Mouse (Mus musculus): ENCODE results near the gene Abcc4. TPM values are rescaled to one million over a fixed set of nuclear protein-coding genes. Genes with fewer than 3 reads are reported as not detected.

The Abcc4 gene
- polyA plus RNA-seq, 1 experiment: 4.5 TPM

GRCm38 (mm10) chr14:118718576-118718975 is 12.6 kb upstream of the Abcc4 start:
- 90% methylated on average over 7 of the region's 7 CpGs for WGBS
- H3K27ac ChIP-seq (ENCODE audit: insufficient read depth, low read length): no peak overlapping the region
- peaks cover under 1% of the 10 kb centered on the region; the same call in 1 of the 2 replicates for H3K4me1 ChIP-seq (ENCODE audit: control insufficient read depth, insufficient read depth, low read length)
- TF ChIP-seq CTCF (IDR thresholded peaks at IDR 0.05; ENCODE audit: borderline replicate concordance, insufficient read depth, low read depth, low read length): no peak
- no peak for TF ChIP-seq POLR2A (IDR thresholded peaks at IDR 0.05; ENCODE audit: borderline replicate concordance, insufficient read depth, low read length)
- no peaks in the 10 kb centered on the region for H3K27me3 ChIP-seq (ENCODE audit: control insufficient read depth, insufficient read depth, low read length)
- DNase-seq: no peak
- no peak overlapping the region for H3K4me3 ChIP-seq (replicated peaks; ENCODE audit: insufficient read depth, low read depth, low read length)

GRCm38 (mm10) chr14:118716372-118717312 is 10.6 kb upstream of the Abcc4 start:
- Histone ChIP-seq H3K27ac (ENCODE audit: insufficient read depth, low read length) (no peak overlapping the region), H3K4me3 (replicated peaks; ENCODE audit: insufficient read depth, low read depth, low read length) (no peak overlapping the region), H3K27me3 (ENCODE audit: control insufficient read depth, insufficient read depth, low read length) (no peaks in the 10 kb centered on the region), H3K4me1 (ENCODE audit: control insufficient read depth, insufficient read depth, low read length) (no peaks in the 10 kb centered on the region)
- no peak for DNase-seq
- WGBS: 88% methylated on average over 16 of the region's 16 CpGs
- no peak for TF ChIP-seq CTCF (IDR thresholded peaks at IDR 0.05; ENCODE audit: borderline replicate concordance, insufficient read depth, low read depth, low read length)
- no peak for TF ChIP-seq POLR2A (IDR thresholded peaks at IDR 0.05; ENCODE audit: borderline replicate concordance, insufficient read depth, low read length)

- 89% methylated on average over 6 of the region's 6 CpGs for WGBS
- DNase-seq: no peak
Measured at GRCm38 (mm10) chr14:118714720-118715119, 8.7 kb upstream of the Abcc4 start.

GRCm38 (mm10) chr14:118714320-118714719 is 8.3 kb upstream of the Abcc4 start:
- Histone ChIP-seq H3K27me3 (ENCODE audit: control insufficient read depth, insufficient read depth, low read length) (no peaks in the 10 kb centered on the region), H3K4me1 (ENCODE audit: control insufficient read depth, insufficient read depth, low read length) (peaks cover 4% of the 10 kb centered on the region; the same call in 1 of the 2 replicates), H3K27ac (ENCODE audit: insufficient read depth, low read length) (no peak overlapping the region), H3K4me3 (replicated peaks; ENCODE audit: insufficient read depth, low read depth, low read length) (no peak overlapping the region)
- DNase-seq: no peak
- TF ChIP-seq CTCF (IDR thresholded peaks at IDR 0.05; ENCODE audit: borderline replicate concordance, insufficient read depth, low read depth, low read length): no peak
- TF ChIP-seq POLR2A (IDR thresholded peaks at IDR 0.05; ENCODE audit: borderline replicate concordance, insufficient read depth, low read length): no peak
- 93% methylated on average over 2 of the region's 2 CpGs for WGBS

More at GRCm38 (mm10) chr14:118714720-118715119, 8.7 kb upstream of the Abcc4 start:
- Histone ChIP-seq H3K27me3 (ENCODE audit: control insufficient read depth, insufficient read depth, low read length) (no peaks in the 10 kb centered on the region), H3K27ac (ENCODE audit: insufficient read depth, low read length) (no peak overlapping the region), H3K4me1 (ENCODE audit: control insufficient read depth, insufficient read depth, low read length) (peaks cover 3% of the 10 kb centered on the region; the same call in 1 of the 2 replicates), H3K4me3 (replicated peaks; ENCODE audit: insufficient read depth, low read depth, low read length) (no peak overlapping the region)
- TF ChIP-seq POLR2A (IDR thresholded peaks at IDR 0.05; ENCODE audit: borderline replicate concordance, insufficient read depth, low read length) (no peak), CTCF (IDR thresholded peaks at IDR 0.05; ENCODE audit: borderline replicate concordance, insufficient read depth, low read depth, low read length) (no peak)

- peaks cover 4% of the 10 kb centered on the region; the same call in 1 of the 2 replicates for H3K4me1 ChIP-seq (ENCODE audit: control insufficient read depth, insufficient read depth, low read length)
- no peak for DNase-seq
- TF ChIP-seq POLR2A (IDR thresholded peaks at IDR 0.05; ENCODE audit: borderline replicate concordance, insufficient read depth, low read length): no peak
- no peak for TF ChIP-seq CTCF (IDR thresholded peaks at IDR 0.05; ENCODE audit: borderline replicate concordance, insufficient read depth, low read depth, low read length)
- WGBS: 37% methylated on average over 8 of the region's 8 CpGs
- peak overlapping the region; percentile 39 for H3K4me3 ChIP-seq (replicated peaks; ENCODE audit: insufficient read depth, low read depth, low read length)
- no peak overlapping the region for H3K27ac ChIP-seq (ENCODE audit: insufficient read depth, low read length)
- H3K27me3 ChIP-seq (ENCODE audit: control insufficient read depth, insufficient read depth, low read length): no peaks in the 10 kb centered on the region
Measured at GRCm38 (mm10) chr14:118713869-118714268, 7.8 kb upstream of the Abcc4 start.

- WGBS: 3% methylated on average over 18 of the region's 18 CpGs
- H3K27me3 ChIP-seq (ENCODE audit: control insufficient read depth, insufficient read depth, low read length): no peaks in the 10 kb centered on the region
- H3K4me3 ChIP-seq (replicated peaks; ENCODE audit: insufficient read depth, low read depth, low read length): peak overlapping the region; percentile 39
- peak; percentile 32 to 36 for DNase-seq
- peaks cover 4% of the 10 kb centered on the region; the same call in 1 of the 2 replicates for H3K4me1 ChIP-seq (ENCODE audit: control insufficient read depth, insufficient read depth, low read length)
- no peak overlapping the region for H3K27ac ChIP-seq (ENCODE audit: insufficient read depth, low read length)
- no peak for TF ChIP-seq CTCF (IDR thresholded peaks at IDR 0.05; ENCODE audit: borderline replicate concordance, insufficient read depth, low read depth, low read length)
- no peak for TF ChIP-seq POLR2A (IDR thresholded peaks at IDR 0.05; ENCODE audit: borderline replicate concordance, insufficient read depth, low read length)
Measured at GRCm38 (mm10) chr14:118713408-118713807, 7.4 kb upstream of the Abcc4 start.

GRCm38 (mm10) chr14:118712889-118713288 is 6.9 kb upstream of the Abcc4 start:
- H3K27ac ChIP-seq (ENCODE audit: insufficient read depth, low read length): no peak overlapping the region
- WGBS: 80% methylated on average over 5 of the region's 5 CpGs
- H3K27me3 ChIP-seq (ENCODE audit: control insufficient read depth, insufficient read depth, low read length): no peaks in the 10 kb centered on the region
- DNase-seq: no peak
- TF ChIP-seq CTCF (IDR thresholded peaks at IDR 0.05; ENCODE audit: borderline replicate concordance, insufficient read depth, low read depth, low read length): no peak
- TF ChIP-seq POLR2A (IDR thresholded peaks at IDR 0.05; ENCODE audit: borderline replicate concordance, insufficient read depth, low read length): no peak
- no peak overlapping the region for H3K4me3 ChIP-seq (replicated peaks; ENCODE audit: insufficient read depth, low read depth, low read length)
- peaks cover 4% of the 10 kb centered on the region; the same call in 1 of the 2 replicates for H3K4me1 ChIP-seq (ENCODE audit: control insufficient read depth, insufficient read depth, low read length)

- Histone ChIP-seq H3K27me3 (ENCODE audit: control insufficient read depth, insufficient read depth, low read length) (no peaks in the 10 kb centered on the region), H3K4me1 (ENCODE audit: control insufficient read depth, insufficient read depth, low read length) (peaks cover 4% of the 10 kb centered on the region; the same call in 1 of the 2 replicates), H3K27ac (ENCODE audit: insufficient read depth, low read length) (no peak overlapping the region), H3K4me3 (replicated peaks; ENCODE audit: insufficient read depth, low read depth, low read length) (no peak overlapping the region)
- DNase-seq: no peak
- TF ChIP-seq CTCF (IDR thresholded peaks at IDR 0.05; ENCODE audit: borderline replicate concordance, insufficient read depth, low read depth, low read length) (no peak), POLR2A (IDR thresholded peaks at IDR 0.05; ENCODE audit: borderline replicate concordance, insufficient read depth, low read length) (no peak)
Measured at GRCm38 (mm10) chr14:118710945-118711344, 4.9 kb upstream of the Abcc4 start.

Measured in cerebellum, adult 2 months (tissue).